Mouse (Mus musculus) CH12.LX (cell line): ENCODE measurements at regions not wholly inside any gene's neighbourhood (a gene's known extent, or its start where the extent isn't known, plus 50 kb on each side); places are given as distances from the start of the nearest gene placed in this dataset.

Source experiments
- CTCF ChIP-seq, 2 experiments: IDR thresholded peaks in 1 of 2; conservative IDR thresholded peaks in 1 of 2; 2 replicates each; pipeline ENCODE4 v1.5.1; 2011 to 2012; ENCODE audit warnings: low read depth in 2 of 2, low read length in 2 of 2, improper control_type of control experiment in 1 of 2, inconsistent platforms in 1 of 2, mild to moderate bottlenecking in 1 of 2, moderate library complexity in 1 of 2
- ELF1 ChIP-seq: IDR thresholded peaks from 2 replicates; pipeline ENCODE4 v1.6.1; 2014; ENCODE audit warnings: low read depth, mild to moderate bottlenecking, inconsistent platforms, low read length, improper control_type of control experiment
- EP300 ChIP-seq: IDR thresholded peaks from 2 replicates; pipeline ENCODE4 v1.6.1; 2011; ENCODE audit warnings: low read length, improper control_type of control experiment
- GABPA ChIP-seq: IDR thresholded peaks from 2 replicates; pipeline ENCODE4 v1.6.1; 2012; ENCODE audit warnings: low read depth, low read length, improper control_type of control experiment, inconsistent platforms; ENCODE audit not compliant: insufficient replicate concordance
- JUND ChIP-seq: conservative IDR thresholded peaks from 2 replicates; pipeline ENCODE4 v1.6.1; 2011; ENCODE audit warnings: low read depth, low read length, improper control_type of control experiment
- MAZ ChIP-seq: IDR thresholded peaks from 2 replicates; pipeline ENCODE4 v1.6.1; 2012; ENCODE audit warnings: low read depth, mild to moderate bottlenecking, inconsistent platforms, low read length, improper control_type of control experiment, moderate library complexity
- MEF2A ChIP-seq: IDR thresholded peaks from 2 replicates; pipeline ENCODE4 v1.6.1; 2014; ENCODE audit warnings: low read depth, mild to moderate bottlenecking, inconsistent platforms, low read length, improper control_type of control experiment, borderline replicate concordance
- MXI1 ChIP-seq: IDR thresholded peaks from 2 replicates; pipeline ENCODE4 v1.6.1; 2011; ENCODE audit warnings: mild to moderate bottlenecking, low read depth, low read length, improper control_type of control experiment
- POLR2A ChIP-seq: IDR thresholded peaks from 2 replicates; pipeline ENCODE4 v1.6.1; 2011; ENCODE audit warnings: low read depth, mild to moderate bottlenecking, improper control_type of control experiment, low read length
- POLR2AphosphoS2 ChIP-seq: IDR thresholded peaks from 2 replicates; pipeline ENCODE4 v1.6.1; 2011; ENCODE audit warnings: low read depth, low read length, improper control_type of control experiment
- RCOR1 ChIP-seq: conservative IDR thresholded peaks from 2 replicates; pipeline ENCODE4 v1.6.1; 2012; ENCODE audit warnings: low read depth, mild to moderate bottlenecking, inconsistent platforms, low read length, improper control_type of control experiment
- TBP ChIP-seq: conservative IDR thresholded peaks from 2 replicates; pipeline ENCODE4 v1.6.1; 2011; ENCODE audit warnings: low read depth, low read length, improper control_type of control experiment
- USF1 ChIP-seq: IDR thresholded peaks from 2 replicates; pipeline ENCODE4 v1.6.1; 2014; ENCODE audit warnings: low read depth, mild to moderate bottlenecking, inconsistent platforms, low read length, improper control_type of control experiment

DNA sequence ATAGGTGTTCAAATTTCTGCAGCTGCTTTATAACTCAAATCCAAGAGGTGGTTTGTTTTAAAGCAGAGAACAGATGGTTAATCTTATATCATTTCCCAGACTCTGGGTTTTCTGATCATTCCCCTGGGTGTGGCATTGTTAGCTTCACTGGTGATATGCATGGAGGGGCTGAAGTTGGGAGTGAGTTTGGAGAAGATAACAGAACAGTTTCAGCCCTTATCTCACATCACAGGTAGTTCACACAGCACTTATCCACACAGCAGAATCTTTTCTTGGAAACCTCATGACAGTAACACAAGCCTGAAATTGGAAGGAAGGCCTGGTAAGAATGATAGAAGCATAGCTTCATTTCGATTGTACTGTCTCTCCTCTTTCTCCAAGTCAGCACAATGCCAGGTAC, 298.1 kb downstream of the Ankrd50 start:
- TF ChIP-seq MEF2A (no peak), CTCF (conservative IDR thresholded peaks at IDR 0.05 in 1 of 2, IDR thresholded peaks at IDR 0.05 in 1 of 2; ENCODE audit: low read depth in 2 of 2, low read length in 2 of 2) (no peak), ELF1 (no peak), POLR2A (no peak), GABPA (no peak), POLR2AphosphoS2 (no peak), USF1 (no peak), EP300 (no peak), MAZ (no peak), MXI1 (no peak), TBP (no peak), JUND (no peak), RCOR1 (no peak)
